Mouse (Mus musculus) erythroblast, embryonic 14.5 days (primary cell): ENCODE results near the gene Srsf3.

Experiments
- GATA1 ChIP-seq: IDR thresholded peaks from 2 replicates; pipeline ENCODE4 v1.6.1; 2012; ENCODE audit warnings: low read length, inconsistent platforms, mixed read lengths
- TAL1 ChIP-seq: IDR thresholded peaks from 3 replicates; pipeline ENCODE4 v1.6.1; 2012; ENCODE audit warnings: low read length, inconsistent platforms, mixed read lengths

- no peak for TF ChIP-seq GATA1
- no peak for TF ChIP-seq TAL1
Observed at GRCm38 (mm10) chr17:29034264-29034663, 1.8 kb downstream of the Srsf3 start.
